Mouse (Mus musculus) embryonic facial prominence, embryonic 13.5 days (tissue): Measurements from ENCODE around the gene P2ry14. TPM values are rescaled to one million over a fixed set of nuclear protein-coding genes. Genes with fewer than 3 reads are reported as not detected.

Experiments used
- ATAC-seq: fragments of 200-750 bp; cut with Nextera tagmentation; 2 replicates; pipeline ENCODE4 v1.8.0; 2017; ENCODE audit warnings: low read depth; ENCODE audit not compliant: insufficient number of reproducible peaks, insufficient read depth, low FRiP score, low TSS enrichment
- H3K27ac ChIP-seq: fragments of 300-500 bp; sonication (generic); 2 replicates; pipeline ENCODE4 v1.5.1; 2015; ENCODE audit warnings: moderate library complexity, mild to moderate bottlenecking, inconsistent platforms
- H3K27me3 ChIP-seq: fragments of 300-500 bp; sonication (generic); 2 replicates; pipeline ENCODE4 v1.6.1; 2015; ENCODE audit warnings: mild to moderate bottlenecking, inconsistent platforms
- H3K36me3 ChIP-seq: fragments of 300-500 bp; sonication (generic); 2 replicates; pipeline ENCODE4 v1.6.1; 2015; ENCODE audit warnings: mild to moderate bottlenecking, inconsistent platforms
- H3K4me1 ChIP-seq: fragments of 300-500 bp; sonication (generic); 2 replicates; pipeline ENCODE4 v1.6.1; 2015; ENCODE audit warnings: inconsistent platforms
- H3K4me2 ChIP-seq: fragments of 300-500 bp; sonication (generic); 2 replicates; pipeline ENCODE4 v1.6.1; 2015; ENCODE audit warnings: moderate library complexity, mild to moderate bottlenecking, inconsistent platforms
- H3K4me3 ChIP-seq: fragments of 300-500 bp; sonication (generic); 2 replicates; pipeline ENCODE4 v1.5.1; 2015; ENCODE audit warnings: mild to moderate bottlenecking, inconsistent platforms
- H3K9ac ChIP-seq: fragments of 300-500 bp; sonication (generic); 2 replicates; pipeline ENCODE4 v1.6.1; 2015; ENCODE audit warnings: mild to moderate bottlenecking, inconsistent platforms
- H3K9me3 ChIP-seq: fragments of 300-500 bp; sonication (generic); 2 replicates; pipeline ENCODE4 v1.6.1; 2016; ENCODE audit warnings: inconsistent platforms
- WGBS: fragments of 180-500 bp; shearing (Covaris S2); methylation state at CpG from one replicate; pipeline ENCODE4 v1.1.7; 2015; ENCODE audit warnings: mixed read lengths; 5-methylcytosine and 5-hydroxymethylcytosine counted together
- polyA plus RNA-seq: library from polyadenylated mRNA; unstranded; fragments of >200 nt; fragmentation: Nextera tagmentation; extraction: Ambion mirVana; gene quantifications from 2 replicates; pipeline ENCODE4 v1.2.1, GENCODE M21; 2015

Gene P2ry14
- polyA plus RNA-seq, 1 experiment from 2014 or later = 2.1 TPM

GRCm38 (mm10) chr3:59169921-59170627 is 16.7 kb upstream of the P2ry14 start:
- 43% methylated on average over 2 of the region's 2 CpGs for WGBS
- no peak for ATAC-seq

DNA sequence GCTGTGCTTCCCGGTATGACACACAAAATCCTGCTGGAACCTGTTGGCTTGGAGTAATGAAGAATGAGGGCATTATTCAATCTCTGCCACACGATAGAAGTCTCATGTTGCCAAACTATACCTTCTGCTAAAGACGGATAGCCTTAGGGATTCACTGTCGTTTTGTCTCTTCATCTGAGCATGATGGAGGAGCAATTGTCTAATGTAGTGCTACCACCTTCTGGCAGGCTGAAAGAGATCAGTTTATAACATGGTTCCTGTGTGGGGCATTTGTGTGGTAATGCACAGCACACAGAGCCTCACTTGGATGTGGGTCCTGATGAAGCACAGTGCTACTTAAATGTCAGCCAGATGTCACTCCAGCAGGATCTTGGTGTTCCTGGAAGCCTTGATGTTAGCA is 15.8 kb upstream of the P2ry14 start:
- H3K36me3 ChIP-seq = no peaks in the 10 kb centered on the region
- ATAC-seq = no peak
- H3K9me3 ChIP-seq = no peaks in the 10 kb centered on the region
- no peak overlapping the region for H3K4me3 ChIP-seq
- no peak overlapping the region for H3K27ac ChIP-seq
- H3K4me2 ChIP-seq = no peak overlapping the region
- H3K4me1 ChIP-seq = peaks cover 8% of the 10 kb centered on the region; the same call in 1 of the 2 replicates
- 55% methylated on average over 4 of the region's 4 CpGs for WGBS
- no peaks in the 10 kb centered on the region for H3K27me3 ChIP-seq
- H3K9ac ChIP-seq = no peak overlapping the region

More at GRCm38 (mm10) chr3:59169921-59170627, 16.7 kb upstream of the P2ry14 start:
- no peak overlapping the region for H3K4me2 ChIP-seq
- no peak overlapping the region for H3K9ac ChIP-seq
- H3K27ac ChIP-seq = no peak overlapping the region
- H3K27me3 ChIP-seq = no peaks in the 10 kb centered on the region
- H3K36me3 ChIP-seq = no peaks in the 10 kb centered on the region
- peaks cover 8% of the 10 kb centered on the region; the same call in 1 of the 2 replicates for H3K4me1 ChIP-seq
- H3K9me3 ChIP-seq = no peaks in the 10 kb centered on the region
- no peak overlapping the region for H3K4me3 ChIP-seq

- Histone ChIP-seq H3K4me1 (peaks cover 8% of the 10 kb centered on the region; the same call in 1 of the 2 replicates), H3K36me3 (no peaks in the 10 kb centered on the region), H3K9ac (no peak overlapping the region), H3K4me2 (no peak overlapping the region), H3K9me3 (no peaks in the 10 kb centered on the region), H3K27me3 (no peaks in the 10 kb centered on the region), H3K27ac (no peak overlapping the region), H3K4me3 (no peak overlapping the region)
- no peak for ATAC-seq
- 88% methylated on average over 6 of the region's 6 CpGs for WGBS
Observed at GRCm38 (mm10) chr3:59168476-59168875, 15.1 kb upstream of the P2ry14 start.

DNA sequence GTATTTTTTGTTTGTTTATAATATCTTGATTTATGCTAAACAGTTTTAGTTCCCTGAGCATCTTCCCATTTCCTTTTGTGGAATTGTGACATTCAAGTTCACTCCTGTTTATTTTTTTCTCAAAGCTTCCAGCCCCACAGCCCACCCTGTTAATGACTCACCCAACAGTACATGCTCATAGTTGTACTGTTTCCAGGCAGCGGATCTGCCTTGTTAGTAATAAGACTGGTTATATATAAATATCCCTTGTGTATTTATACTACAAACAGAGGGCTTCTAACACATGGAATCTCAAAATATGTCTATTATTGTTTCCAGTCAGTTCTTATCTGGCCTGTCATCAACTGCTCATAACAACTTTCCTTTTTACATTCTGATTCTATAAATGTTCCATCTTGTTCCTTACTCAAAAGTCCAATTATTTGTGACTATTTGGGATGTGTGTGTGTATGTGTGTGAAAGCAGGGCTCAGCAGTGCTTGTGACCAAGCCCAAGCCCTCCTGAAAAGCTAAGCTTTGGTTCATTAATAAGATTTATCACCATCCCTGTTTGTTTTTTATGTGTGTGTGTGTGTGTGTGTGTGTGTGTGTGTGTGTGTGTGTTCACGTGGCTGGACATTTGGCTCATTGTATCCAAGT is 14.1 kb upstream of the P2ry14 start:
- 90% methylated on average over 2 of the region's 2 CpGs for WGBS
- H3K9me3 ChIP-seq = no peaks in the 10 kb centered on the region
- H3K4me3 ChIP-seq = no peak overlapping the region
- H3K9ac ChIP-seq = no peak overlapping the region
- H3K4me1 ChIP-seq = peaks cover 8% of the 10 kb centered on the region; the same call in 1 of the 2 replicates
- H3K27ac ChIP-seq = no peak overlapping the region
- ATAC-seq = no peak
- no peak overlapping the region for H3K4me2 ChIP-seq
- H3K36me3 ChIP-seq = no peaks in the 10 kb centered on the region
- no peaks in the 10 kb centered on the region for H3K27me3 ChIP-seq

GRCm38 (mm10) chr3:59160465-59160864 is 7.0 kb upstream of the P2ry14 start:
- Histone ChIP-seq H3K9ac (no peak overlapping the region), H3K4me3 (no peak overlapping the region), H3K4me1 (no peaks in the 10 kb centered on the region), H3K4me2 (no peak overlapping the region), H3K9me3 (no peaks in the 10 kb centered on the region), H3K27me3 (no peaks in the 10 kb centered on the region), H3K27ac (no peak overlapping the region), H3K36me3 (no peaks in the 10 kb centered on the region)
- 83% methylated on average over 1 of the region's 1 CpGs for WGBS
- no peak for ATAC-seq

DNA sequence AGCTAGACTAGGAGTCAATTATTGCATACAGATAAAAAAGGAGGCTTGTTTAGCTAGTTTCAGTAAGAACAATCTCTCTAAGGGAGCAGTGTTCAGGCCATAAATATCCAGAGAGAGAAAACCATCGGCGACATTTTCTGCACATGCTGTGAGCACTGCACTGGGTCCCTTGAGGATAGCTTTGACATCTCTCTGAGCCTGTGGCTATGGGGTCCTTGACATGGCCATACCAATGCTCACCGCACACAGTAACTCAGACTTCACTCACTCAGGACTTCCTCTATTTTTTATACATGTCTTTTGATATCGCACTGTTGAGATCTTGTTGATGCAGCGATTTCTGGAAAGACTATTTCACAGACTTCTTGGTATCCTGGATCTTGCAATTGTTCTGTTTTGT is 3.6 kb upstream of the P2ry14 start:
- Histone ChIP-seq H3K27ac (no peak overlapping the region), H3K27me3 (no peaks in the 10 kb centered on the region), H3K9ac (no peak overlapping the region), H3K36me3 (no peaks in the 10 kb centered on the region), H3K4me1 (no peaks in the 10 kb centered on the region), H3K4me2 (no peak overlapping the region), H3K9me3 (no peaks in the 10 kb centered on the region), H3K4me3 (no peak overlapping the region)
- 94% methylated on average over 5 of the region's 5 CpGs for WGBS
- ATAC-seq = no peak

DNA sequence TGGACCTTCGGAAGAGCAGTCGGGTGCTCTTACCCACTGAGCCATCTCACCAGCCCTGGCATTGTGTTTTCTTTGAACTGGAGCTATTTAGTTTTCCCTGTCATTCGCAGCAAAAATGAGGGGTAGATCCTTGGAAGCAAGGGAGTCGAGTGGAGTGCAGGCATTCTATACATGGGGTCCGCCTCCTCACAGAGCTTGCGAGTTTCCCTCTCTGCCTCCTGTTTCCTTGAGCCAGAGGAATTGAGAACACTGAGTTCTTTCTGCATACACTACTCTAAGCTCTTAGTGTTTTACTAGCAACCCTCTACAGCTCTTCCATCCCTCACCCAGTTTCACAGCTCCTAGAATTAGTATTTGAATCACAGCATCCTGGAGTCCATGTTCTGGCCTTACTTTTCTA is 2.0 kb upstream of the P2ry14 start:
- no peak overlapping the region for H3K4me2 ChIP-seq
- no peaks in the 10 kb centered on the region for H3K36me3 ChIP-seq
- no peak for ATAC-seq
- no peak overlapping the region for H3K4me3 ChIP-seq
- no peak overlapping the region for H3K27ac ChIP-seq
- 93% methylated on average over 6 of the region's 6 CpGs for WGBS
- H3K4me1 ChIP-seq = no peaks in the 10 kb centered on the region
- H3K9me3 ChIP-seq = no peaks in the 10 kb centered on the region
- H3K9ac ChIP-seq = no peak overlapping the region
- H3K27me3 ChIP-seq = no peaks in the 10 kb centered on the region

GRCm38 (mm10) chr3:59154888-59155287 is 1.5 kb upstream of the P2ry14 start:
- 45% methylated on average over 2 of the region's 2 CpGs for WGBS
- no peaks in the 10 kb centered on the region for H3K9me3 ChIP-seq
- H3K36me3 ChIP-seq = no peaks in the 10 kb centered on the region
- ATAC-seq = no peak
- no peak overlapping the region for H3K4me2 ChIP-seq
- H3K4me3 ChIP-seq = no peak overlapping the region
- no peak overlapping the region for H3K27ac ChIP-seq
- no peak overlapping the region for H3K9ac ChIP-seq
- H3K27me3 ChIP-seq = no peaks in the 10 kb centered on the region
- H3K4me1 ChIP-seq = no peaks in the 10 kb centered on the region

- no peak for ATAC-seq
- no peaks in the 10 kb centered on the region for H3K27me3 ChIP-seq
- no peaks in the 10 kb centered on the region for H3K36me3 ChIP-seq
- no peak overlapping the region for H3K27ac ChIP-seq
- H3K9me3 ChIP-seq = no peaks in the 10 kb centered on the region
- H3K9ac ChIP-seq = no peak overlapping the region
- H3K4me1 ChIP-seq = no peaks in the 10 kb centered on the region
- no peak overlapping the region for H3K4me2 ChIP-seq
- 98% methylated on average over 2 of the region's 2 CpGs for WGBS
- no peak overlapping the region for H3K4me3 ChIP-seq
Observed at GRCm38 (mm10) chr3:59150624-59151023, 2.8 kb downstream of the P2ry14 start.

GRCm38 (mm10) chr3:59149646-59150045 is 3.8 kb downstream of the P2ry14 start:
- no peak for ATAC-seq
- Histone ChIP-seq H3K27ac (no peak overlapping the region), H3K4me1 (no peaks in the 10 kb centered on the region)

DNA sequence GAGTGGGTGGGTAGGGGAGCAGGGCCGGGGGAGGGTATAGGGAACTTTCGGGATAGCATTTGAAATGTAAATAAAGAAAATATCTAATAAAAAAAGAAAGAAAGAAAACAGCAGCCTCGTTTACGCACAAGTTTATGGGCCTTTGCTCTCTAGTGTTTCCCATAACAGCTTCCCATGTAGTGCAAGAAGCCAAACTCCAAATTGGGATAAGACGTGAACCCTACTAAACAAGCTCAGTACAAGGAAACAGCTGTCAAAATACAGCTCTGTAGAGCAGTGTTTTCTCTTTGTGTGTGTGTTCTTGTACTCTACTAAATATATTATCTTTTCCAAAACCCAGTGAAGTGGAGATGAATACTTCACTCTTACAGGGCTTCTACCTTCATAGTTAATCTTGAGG is 8.2 kb downstream of the P2ry14 start:
- Histone ChIP-seq H3K36me3 (no peaks in the 10 kb centered on the region), H3K4me3 (no peak overlapping the region), H3K4me1 (0 out of 2 replicates have a peak, but pooled peaks cover 3% of the 10 kb centered on the region), H3K9me3 (no peaks in the 10 kb centered on the region), H3K9ac (no peak overlapping the region), H3K4me2 (no peak overlapping the region), H3K27ac (no peak overlapping the region), H3K27me3 (no peaks in the 10 kb centered on the region)
- WGBS = 68% methylated on average over 5 of the region's 5 CpGs
- no peak for ATAC-seq

More at GRCm38 (mm10) chr3:59149646-59150045, 3.8 kb downstream of the P2ry14 start:
- no peak overlapping the region for H3K4me2 ChIP-seq
- H3K9ac ChIP-seq = no peak overlapping the region
- no peak overlapping the region for H3K4me3 ChIP-seq
- H3K9me3 ChIP-seq = no peaks in the 10 kb centered on the region
- H3K36me3 ChIP-seq = no peaks in the 10 kb centered on the region
- no peaks in the 10 kb centered on the region for H3K27me3 ChIP-seq
